Mouse (Mus musculus) forebrain, embryonic 13.5 days (tissue): ENCODE results near the gene Hoxd8. TPM values are rescaled to one million over a fixed set of nuclear protein-coding genes. Genes with fewer than 3 reads are reported as not detected.
A peak's percentile ranks its signal among the peaks of the same experiment; 100 is the strongest.

Experiments
- ATAC-seq: fragments of 200-750 bp; cut with Nextera tagmentation; 2 replicates; pipeline ENCODE4 v1.8.0; 2017
- H3K27ac ChIP-seq: fragments of 300-500 bp; sonication (generic); 2 replicates; pipeline ENCODE4 v1.5.1; 2015; ENCODE audit warnings: inconsistent platforms, mild to moderate bottlenecking, moderate library complexity
- H3K27me3 ChIP-seq: fragments of 300-500 bp; sonication (generic); 2 replicates; pipeline ENCODE4 v1.6.1; 2015; ENCODE audit warnings: mild to moderate bottlenecking, inconsistent platforms
- H3K36me3 ChIP-seq: fragments of 300-500 bp; sonication (generic); 2 replicates; pipeline ENCODE4 v1.6.1; 2015; ENCODE audit warnings: mild to moderate bottlenecking, inconsistent platforms; ENCODE audit not compliant: poor library complexity, severe bottlenecking
- H3K4me1 ChIP-seq: fragments of 300-500 bp; sonication (generic); 2 replicates; pipeline ENCODE4 v1.6.1; 2015; ENCODE audit warnings: inconsistent platforms
- H3K4me2 ChIP-seq: fragments of 300-500 bp; sonication (generic); 2 replicates; pipeline ENCODE4 v1.6.1; 2015; ENCODE audit warnings: inconsistent platforms, mild to moderate bottlenecking, moderate library complexity
- H3K4me3 ChIP-seq: fragments of 300-500 bp; sonication (generic); 2 replicates; pipeline ENCODE4 v1.5.1; 2015; ENCODE audit warnings: mild to moderate bottlenecking, inconsistent platforms
- H3K9ac ChIP-seq: fragments of 300-500 bp; sonication (generic); 2 replicates; pipeline ENCODE4 v1.6.1; 2015; ENCODE audit warnings: mild to moderate bottlenecking, inconsistent platforms
- H3K9me3 ChIP-seq: fragments of 300-500 bp; sonication (generic); replicated peaks from 2 replicates; pipeline ENCODE4 v1.6.1; 2016; ENCODE audit warnings: inconsistent platforms
- WGBS: fragments of 180-500 bp; shearing (Covaris S2); methylation state at CpG from one replicate; pipeline ENCODE4 v1.1.7; 2015; 5-methylcytosine and 5-hydroxymethylcytosine counted together
- polyA plus RNA-seq: library from polyadenylated mRNA; unstranded; fragments of >200 nt; fragmentation: Nextera tagmentation; extraction: Ambion mirVana; gene quantifications from 2 replicates; pipeline ENCODE4 v1.2.1, GENCODE M21; 2015

Gene Hoxd8
- polyA plus RNA-seq = not detected in 2 replicates

DNA sequence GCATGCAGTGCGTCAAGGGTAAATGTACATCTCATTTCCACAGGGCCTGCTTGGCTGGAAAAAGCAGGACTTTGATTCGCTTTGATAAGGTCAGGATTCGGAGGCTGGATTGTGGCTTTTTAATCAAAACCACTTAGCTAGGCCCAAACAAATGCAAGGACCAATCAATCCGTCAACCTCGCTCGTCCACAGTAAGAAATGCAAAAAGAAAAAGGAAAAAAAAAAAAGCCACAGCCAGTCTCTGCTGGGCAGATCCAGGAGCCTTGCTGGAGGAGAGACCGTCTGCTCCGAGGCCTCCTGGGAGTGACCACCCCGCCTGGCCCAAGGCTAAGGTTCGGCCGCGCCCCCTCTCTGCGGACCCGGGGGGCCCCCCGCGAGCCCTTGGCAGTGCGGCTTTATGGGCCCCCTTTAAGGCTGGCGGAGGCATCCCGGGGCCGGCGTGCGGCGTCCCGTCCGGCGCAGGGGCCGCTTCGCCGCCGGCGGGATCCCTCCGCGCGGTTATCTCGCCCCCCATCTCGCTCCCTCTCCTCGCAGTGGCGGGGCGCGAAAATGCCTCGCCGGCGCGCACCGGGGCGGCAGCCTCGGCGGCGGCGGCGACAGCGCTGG lies at the start of gene Hoxd8:
TSS of gene Hoxd8 (plus strand) at position 223 of the 606 bp plus-strand sequence.
- Histone ChIP-seq H3K27ac (no peak within 1 kb of the TSS), H3K4me3 (peak within 1 kb of the TSS; percentile 35), H3K27me3 (peaks cover 98% of the 10 kb centered on the region), H3K36me3 (no peaks in the 10 kb centered on the region), H3K4me2 (peak within 1 kb of the TSS; percentile 60), H3K9ac (0 out of 2 replicates have a peak within 1 kb of the TSS, but pooled peaks have one; percentile 37), H3K4me1 (peaks cover 14% of the 10 kb centered on the region), H3K9me3 (no peaks in the 10 kb centered on the region)
- no peak for ATAC-seq
- under 1% methylated on average over 34 of the region's 52 CpGs for WGBS

DNA sequence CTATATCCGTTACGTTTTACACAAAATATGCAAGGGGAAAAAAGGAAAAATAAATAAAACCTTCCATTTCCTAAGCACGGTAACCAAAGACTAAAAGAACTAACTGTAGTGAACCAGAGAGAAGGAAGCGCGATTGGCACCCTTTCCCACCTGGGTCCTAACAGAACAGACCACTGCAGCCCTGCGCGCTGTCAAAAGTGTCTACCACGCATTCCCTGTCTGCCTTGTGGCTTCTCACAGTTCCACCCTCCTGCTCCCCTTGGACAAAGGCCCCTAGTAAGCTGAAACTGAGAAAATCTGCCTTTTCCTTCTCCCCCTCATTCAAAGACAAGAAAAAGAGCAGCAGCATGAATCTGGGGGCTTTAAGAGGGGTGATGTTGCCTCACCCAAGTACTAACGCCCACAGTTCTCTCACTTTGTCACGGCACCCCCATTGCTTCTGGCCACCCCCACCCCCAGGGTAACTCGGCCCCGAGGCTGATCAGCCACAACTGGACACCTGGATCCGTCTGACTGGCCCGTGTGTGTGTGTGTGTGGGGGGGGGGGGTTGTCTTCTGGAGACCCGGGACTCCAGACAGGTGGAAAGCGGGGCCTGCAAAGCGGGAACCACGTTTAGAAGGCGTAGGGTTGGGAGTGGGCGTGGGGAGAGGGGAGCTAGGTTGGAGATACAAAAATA lies 49.5 kb upstream of the Hoxd8 start:
- peak; percentile 33; the same call in 1 of the 2 replicates for ATAC-seq
- 5% methylated on average over 18 of the region's 20 CpGs for WGBS
- Histone ChIP-seq H3K9me3 (no peaks in the 10 kb centered on the region), H3K27ac (no peak overlapping the region), H3K36me3 (no peaks in the 10 kb centered on the region), H3K4me3 (0 out of 2 replicates have a peak overlapping the region, but pooled peaks have one; percentile 35), H3K4me1 (peaks cover 13% of the 10 kb centered on the region), H3K9ac (no peak overlapping the region), H3K4me2 (no peak overlapping the region), H3K27me3 (peaks cover 88% of the 10 kb centered on the region)

DNA sequence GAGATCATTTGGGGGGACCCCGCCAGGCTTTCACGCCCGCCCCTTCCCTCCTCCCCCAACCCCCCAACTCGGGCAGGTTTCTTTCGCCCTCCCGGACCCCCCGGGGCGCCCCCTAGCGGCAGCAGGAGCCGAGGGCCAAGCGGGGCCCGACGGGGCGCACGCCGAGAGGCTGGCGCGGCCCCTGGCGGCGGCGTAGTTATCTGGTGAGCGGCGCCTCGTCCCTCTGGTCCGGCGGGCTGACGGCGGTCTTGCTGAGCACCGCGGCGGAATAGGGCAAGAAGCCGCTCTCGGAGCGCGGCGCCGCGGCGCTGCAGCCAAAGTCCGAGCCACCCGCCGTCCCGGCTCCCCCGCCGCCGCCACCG lies 49.0 kb upstream of the Hoxd8 start:
- Histone ChIP-seq H3K4me1 (peaks cover 13% of the 10 kb centered on the region), H3K9ac (0 out of 2 replicates have a peak overlapping the region, but pooled peaks have one; percentile 30), H3K36me3 (no peaks in the 10 kb centered on the region), H3K27ac (no peak overlapping the region), H3K27me3 (peaks cover 88% of the 10 kb centered on the region), H3K4me2 (peak overlapping the region; percentile 55), H3K9me3 (no peaks in the 10 kb centered on the region), H3K4me3 (peak overlapping the region; percentile 35)
- under 1% methylated on average over 25 of the region's 47 CpGs for WGBS
- ATAC-seq = peak; percentile 50; the same call in 1 of the 2 replicates

DNA sequence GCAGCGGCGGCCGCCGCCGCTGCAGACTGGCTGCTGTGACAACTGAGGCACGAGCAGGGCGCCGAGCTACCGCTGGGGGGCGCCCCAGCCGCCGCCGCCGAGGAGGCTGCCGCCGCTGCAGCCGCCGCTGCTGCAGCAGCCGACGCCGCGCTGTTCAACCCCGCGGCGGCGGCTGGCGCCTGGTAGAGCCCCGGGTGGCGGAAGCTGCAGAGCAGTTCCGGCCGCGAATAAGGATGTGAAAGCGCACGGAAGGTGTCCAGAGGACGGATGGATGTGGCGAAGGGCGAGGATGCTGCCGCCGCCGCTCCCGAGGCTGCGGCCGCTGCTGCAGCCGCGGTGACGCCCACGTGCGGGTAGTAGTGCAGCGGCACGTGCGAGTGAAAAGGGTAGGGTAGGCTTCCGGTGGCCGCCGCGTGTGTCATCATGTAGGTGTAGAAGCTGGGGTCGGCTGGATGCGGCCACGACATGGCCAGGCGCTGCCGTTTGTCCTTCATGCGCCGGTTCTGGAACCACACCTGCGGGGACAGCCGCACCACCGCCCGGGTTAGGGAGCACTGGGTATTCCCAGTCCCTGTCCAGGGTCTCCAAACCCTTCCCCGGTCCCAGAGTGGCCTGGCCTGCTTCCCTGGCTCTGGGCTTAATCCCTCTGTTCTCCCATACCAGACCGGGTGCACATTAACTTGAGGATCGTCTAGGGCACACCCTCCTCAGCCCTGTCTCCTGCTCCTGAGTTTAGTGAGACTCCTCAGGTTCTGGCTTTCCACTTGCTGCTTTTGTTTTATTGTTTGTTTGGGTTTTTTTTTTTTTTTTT lies 48.4 kb upstream of the Hoxd8 start:
- Histone ChIP-seq H3K9ac (peak overlapping the region; percentile 30; the same call in 1 of the 2 replicates), H3K4me2 (peak overlapping the region; percentile 55), H3K9me3 (no peaks in the 10 kb centered on the region), H3K27me3 (peaks cover 88% of the 10 kb centered on the region), H3K27ac (no peak overlapping the region), H3K4me1 (peaks cover 15% of the 10 kb centered on the region), H3K4me3 (peak overlapping the region; percentile 35), H3K36me3 (no peaks in the 10 kb centered on the region)
- 0 out of 2 replicates have a peak, but pooled peaks have one; percentile 50 for ATAC-seq
- WGBS = under 1% methylated on average over 63 of the region's 69 CpGs

DNA sequence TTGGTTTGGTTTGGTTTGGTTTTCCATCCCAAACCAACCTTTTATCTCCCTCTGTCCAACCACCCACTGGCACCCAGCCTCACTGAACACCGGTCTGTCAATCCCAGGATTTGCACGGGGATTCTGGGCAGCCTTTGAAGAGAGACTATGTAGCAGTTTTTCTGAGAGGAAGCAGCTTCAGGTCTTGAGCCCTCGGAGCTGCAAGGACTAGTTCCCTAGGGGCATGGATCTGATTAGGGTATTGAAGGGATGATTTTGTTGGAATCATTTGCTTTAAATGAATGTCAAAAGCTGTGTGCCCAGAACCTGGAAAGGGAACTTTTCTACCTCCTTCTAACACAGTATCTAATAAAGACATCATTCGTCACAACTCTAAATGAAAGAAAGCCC lies 47.8 kb upstream of the Hoxd8 start:
- H3K9me3 ChIP-seq = no peaks in the 10 kb centered on the region
- peaks cover 89% of the 10 kb centered on the region for H3K27me3 ChIP-seq

DNA sequence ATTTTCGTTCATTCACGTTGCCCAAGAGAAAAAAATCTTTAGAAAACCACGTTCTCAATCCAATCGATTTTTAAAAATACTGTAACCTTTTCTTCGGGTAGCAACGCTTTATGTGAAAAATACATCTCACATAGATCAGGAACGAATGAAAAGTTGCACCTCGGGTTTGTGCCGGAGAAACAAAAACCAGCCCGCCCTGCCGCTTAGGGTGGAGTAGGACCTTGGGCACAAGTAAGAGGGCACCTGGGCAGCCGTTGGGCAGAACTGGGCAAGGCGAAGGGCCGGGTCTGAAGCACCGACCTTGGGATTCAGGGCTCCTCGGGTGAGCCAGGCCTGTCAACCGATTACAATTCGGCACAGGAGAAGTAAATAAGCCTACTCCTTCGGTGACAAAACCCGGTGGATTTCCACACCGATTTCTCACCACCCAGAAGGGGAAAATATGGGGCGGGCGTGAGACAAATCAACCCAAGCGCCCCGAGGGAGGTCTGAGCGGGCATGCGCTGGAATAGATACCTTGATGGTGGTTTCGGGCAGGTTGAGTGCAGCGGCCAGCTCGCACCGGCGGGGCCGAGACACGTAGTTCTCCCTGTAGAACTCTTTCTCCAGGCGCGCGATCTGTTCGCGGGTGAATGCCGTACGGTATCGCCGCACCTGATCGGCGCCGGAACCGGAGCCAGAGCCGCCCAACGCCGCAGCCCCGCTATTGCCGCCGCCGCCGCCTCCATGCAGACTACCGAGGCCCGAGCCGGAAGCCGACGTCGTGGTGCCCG lies 47.0 kb upstream of the Hoxd8 start:
- Histone ChIP-seq H3K4me3 (peak overlapping the region; percentile 8; the same call in 1 of the 2 replicates), H3K27ac (no peak overlapping the region), H3K4me1 (peaks cover 20% of the 10 kb centered on the region), H3K36me3 (no peaks in the 10 kb centered on the region), H3K9me3 (no peaks in the 10 kb centered on the region), H3K27me3 (peaks cover 89% of the 10 kb centered on the region), H3K4me2 (peak overlapping the region; percentile 30), H3K9ac (no peak overlapping the region)
- ATAC-seq = no peak
- 2% methylated on average over 62 of the region's 62 CpGs for WGBS

More for the DNA sequence above, 47.8 kb upstream of the Hoxd8 start:
- peaks cover 19% of the 10 kb centered on the region for H3K4me1 ChIP-seq
- H3K36me3 ChIP-seq = no peaks in the 10 kb centered on the region
- no peak overlapping the region for H3K27ac ChIP-seq
- no peak overlapping the region; the same call in 1 of the 2 replicates for H3K4me3 ChIP-seq
- ATAC-seq = no peak
- H3K4me2 ChIP-seq = no peak overlapping the region
- WGBS = 5% methylated on average over 4 of the region's 4 CpGs
- H3K9ac ChIP-seq = no peak overlapping the region

DNA sequence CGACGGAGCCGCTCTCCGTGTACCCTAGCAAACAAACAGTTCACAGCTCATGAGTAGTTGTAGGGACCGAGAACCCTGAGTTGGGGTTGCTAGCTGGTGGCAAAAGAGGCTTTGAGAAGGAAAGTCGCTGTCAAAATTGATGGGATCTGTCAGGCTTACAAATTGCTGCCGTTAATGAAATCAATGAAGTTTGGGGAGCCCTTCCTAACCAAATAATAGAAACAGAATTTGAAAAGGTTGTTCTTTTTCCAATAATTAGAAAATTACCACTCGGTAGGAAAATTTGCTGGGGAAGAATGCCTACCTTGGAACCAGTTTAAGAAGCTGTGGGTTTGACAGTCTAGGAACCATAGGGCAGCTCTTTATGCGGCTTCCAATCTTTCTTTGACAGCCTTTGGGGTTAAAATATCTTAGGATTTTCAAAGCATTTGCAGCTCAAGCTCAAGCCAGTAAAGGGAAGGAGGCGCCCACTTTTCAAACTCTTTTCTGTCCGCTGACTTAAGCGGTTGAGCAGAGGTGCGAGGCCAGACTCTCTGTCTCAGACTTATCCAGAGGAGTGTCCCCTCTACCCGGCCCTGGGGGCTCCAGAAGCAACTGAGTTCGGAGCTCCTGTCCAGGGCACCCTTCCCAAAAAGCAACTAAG lies 46.3 kb upstream of the Hoxd8 start:
- peak overlapping the region; percentile 30 for H3K4me2 ChIP-seq
- no peak overlapping the region for H3K27ac ChIP-seq
- peaks cover 94% of the 10 kb centered on the region for H3K27me3 ChIP-seq
- peak overlapping the region; percentile 8; the same call in 1 of the 2 replicates for H3K4me3 ChIP-seq
- H3K9me3 ChIP-seq = no peaks in the 10 kb centered on the region
- no peak for ATAC-seq
- H3K4me1 ChIP-seq = peaks cover 20% of the 10 kb centered on the region
- WGBS = under 1% methylated on average over 15 of the region's 15 CpGs
- H3K36me3 ChIP-seq = no peaks in the 10 kb centered on the region
- H3K9ac ChIP-seq = no peak overlapping the region

DNA sequence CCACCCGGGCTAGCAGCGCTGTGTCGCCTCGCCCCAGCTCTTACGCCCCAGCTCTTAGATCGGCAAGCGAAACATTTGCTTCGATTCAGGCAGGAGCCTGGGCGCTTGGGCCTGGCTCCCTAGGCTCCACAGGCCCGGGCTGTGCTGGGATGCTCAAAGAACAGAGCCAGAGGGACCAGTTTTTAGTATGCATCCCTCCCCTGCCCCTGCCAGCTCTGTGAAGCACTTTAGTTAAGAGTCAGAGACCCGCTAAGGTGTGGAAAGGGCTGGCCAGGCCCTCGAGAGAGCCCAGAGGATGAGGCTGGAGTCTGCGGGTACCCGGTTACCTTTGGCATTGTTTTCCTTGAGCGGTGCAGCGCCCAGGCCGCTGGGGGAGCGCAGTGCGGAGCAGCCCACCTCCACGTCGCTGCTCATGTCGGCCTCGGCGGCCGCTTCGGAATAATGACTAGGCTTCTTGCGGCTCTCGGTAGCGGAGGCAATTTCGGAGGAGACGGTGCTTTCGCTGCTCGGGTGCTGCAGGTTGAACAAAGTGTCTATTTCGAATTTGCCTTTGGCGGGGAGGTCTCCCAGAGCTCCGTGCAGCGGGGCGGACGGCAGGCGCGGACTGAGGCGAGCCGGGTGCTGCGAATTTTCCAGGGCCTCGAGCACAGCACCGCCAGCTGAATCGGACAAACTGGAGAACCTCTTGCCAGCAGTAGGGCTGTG lies 45.6 kb upstream of the Hoxd8 start:
- peaks cover 20% of the 10 kb centered on the region for H3K4me1 ChIP-seq
- no peak overlapping the region for H3K4me2 ChIP-seq
- 0 out of 2 replicates have a peak overlapping the region, but pooled peaks have one; percentile 2 for H3K4me3 ChIP-seq
- ATAC-seq = no peak
- peaks cover 98% of the 10 kb centered on the region for H3K27me3 ChIP-seq
- H3K9ac ChIP-seq = no peak overlapping the region
- no peaks in the 10 kb centered on the region for H3K36me3 ChIP-seq
- H3K9me3 ChIP-seq = no peaks in the 10 kb centered on the region
- no peak overlapping the region for H3K27ac ChIP-seq
- under 1% methylated on average over 47 of the region's 47 CpGs for WGBS

DNA sequence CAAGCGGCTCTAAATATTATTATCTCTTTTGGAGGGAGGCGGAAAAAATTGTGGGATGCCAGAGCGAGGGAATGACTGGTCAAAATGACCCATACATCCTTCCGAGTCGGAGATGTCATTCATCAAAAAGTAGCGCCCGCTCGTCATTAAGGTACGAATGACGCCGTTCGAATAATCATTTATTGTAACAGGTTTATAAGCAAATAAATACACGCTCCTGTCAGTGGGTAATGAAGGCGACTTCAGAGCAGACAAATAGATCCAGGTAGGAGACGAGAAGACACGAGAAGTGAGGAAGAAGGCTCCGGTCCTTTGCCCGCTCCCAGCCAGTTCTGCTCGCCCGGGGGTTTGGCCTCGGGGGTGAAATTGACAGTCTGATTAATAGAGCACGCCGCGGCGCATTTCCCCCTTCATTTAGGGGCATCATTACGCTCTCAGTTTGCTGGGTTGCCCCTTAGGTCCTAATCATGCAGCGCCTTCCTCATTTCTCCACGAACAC lies 44.9 kb upstream of the Hoxd8 start, which contains the start of gene Evx2:
TSS of gene Evx2 (minus strand) at position 51 of the 499 bp plus-strand sequence.
- Histone ChIP-seq H3K4me2 (no peak within 1 kb of the TSS), H3K9ac (no peak within 1 kb of the TSS), H3K4me3 (0 out of 2 replicates have a peak within 1 kb of the TSS, but pooled peaks have one; percentile 2)

More for the DNA sequence above, 44.9 kb upstream of the Hoxd8 start, which contains the start of gene Evx2:
- Histone ChIP-seq H3K27me3 (peaks cover 98% of the 10 kb centered on the region), H3K27ac (no peak within 1 kb of the TSS), H3K4me1 (peaks cover 20% of the 10 kb centered on the region), H3K9me3 (no peaks in the 10 kb centered on the region), H3K36me3 (no peaks in the 10 kb centered on the region)
- ATAC-seq = no peak
- WGBS = 2% methylated on average over 28 of the region's 28 CpGs
